Mouse (Mus musculus): ENCODE results near the gene Ift43. TPM values are rescaled to one million over a fixed set of nuclear protein-coding genes. Genes with fewer than 3 reads are reported as not detected.

Ift43 gene
- total and polyA plus RNA-seq, 3 experiments = 0.42 to 1.9 TPM; not detected in 1

GRCm38 (mm10) chr12:86132799-86133198 lies 50.5 kb downstream of the Ift43 start (continued):
- TF ChIP-seq MEF2A (IDR thresholded peaks at IDR 0.05; ENCODE audit: extremely low read depth, insufficient replicate concordance, low read depth, low read length, poor library complexity, severe bottlenecking) (no peak), ZMIZ1 (IDR thresholded peaks at IDR 0.05; ENCODE audit: low read depth, low read length) (no peak), USF1 (IDR thresholded peaks at IDR 0.05; ENCODE audit: low read depth, low read length) (no peak), ETS1 (IDR thresholded peaks at IDR 0.05; ENCODE audit: low read depth, low read length) (no peak), JUND (IDR thresholded peaks at IDR 0.05; ENCODE audit: low read depth, low read length) (no peak), NELFE (IDR thresholded peaks at IDR 0.05; ENCODE audit: low read depth, low read length) (no peak)

- H3K9ac ChIP-seq (ENCODE audit: control insufficient read depth, low read depth, low read length, poor library complexity, severe bottlenecking) = no peak overlapping the region
- no peaks in the 10 kb centered on the region for H3K27me3 ChIP-seq (ENCODE audit: control insufficient read depth in 1 of 2, insufficient read depth in 2 of 2, low read length in 2 of 2)
- H3K27ac ChIP-seq (ENCODE audit: control insufficient read depth, low read depth, low read length) = no peak overlapping the region
- no peaks in the 10 kb centered on the region for H3K4me1 ChIP-seq (ENCODE audit: control insufficient read depth in 1 of 2, insufficient read depth in 2 of 2, low read length in 2 of 2)
- no peak overlapping the region for H3K4me3 ChIP-seq (ENCODE audit: control insufficient read depth in 1 of 2, insufficient read depth in 1 of 2, low read depth in 2 of 2, low read length in 2 of 2)
- no peak for DNase-seq (ENCODE audit: low read depth, low spot score)
- TF ChIP-seq MAFK (IDR thresholded peaks at IDR 0.05; ENCODE audit: borderline replicate concordance, low read depth, low read length) (no peak), NRF1 (IDR thresholded peaks at IDR 0.05; ENCODE audit: insufficient read depth, low read depth, low read length, poor library complexity, severe bottlenecking) (no peak), GABPA (IDR thresholded peaks at IDR 0.05; ENCODE audit: low read depth, low read length) (no peak), NELFE (IDR thresholded peaks at IDR 0.05; ENCODE audit: low read depth, low read length) (no peak)
- no peaks in the 10 kb centered on the region for H3K36me3 ChIP-seq (ENCODE audit: control insufficient read depth in 1 of 2, insufficient read depth in 2 of 2, low read length in 2 of 2)
- no peaks in the 10 kb centered on the region for H3K9me3 ChIP-seq (replicated peaks; ENCODE audit: insufficient read depth, low read length)
- no peaks in the 10 kb centered on the region for H3K79me2 ChIP-seq (ENCODE audit: control insufficient read depth, insufficient read depth, low read length, poor library complexity)
Observed at GRCm38 (mm10) chr12:86135691-86136090, 53.4 kb downstream of the Ift43 start.

- Histone ChIP-seq H3K27ac (ENCODE audit: control insufficient read depth, low read depth, low read length) (no peak overlapping the region), H3K79me2 (ENCODE audit: control insufficient read depth, insufficient read depth, low read length, poor library complexity) (no peaks in the 10 kb centered on the region), H3K4me1 (ENCODE audit: control insufficient read depth in 1 of 2, insufficient read depth in 2 of 2, low read length in 2 of 2) (no peaks in the 10 kb centered on the region), H3K4me3 (ENCODE audit: control insufficient read depth in 1 of 2, insufficient read depth in 1 of 2, low read depth in 2 of 2, low read length in 2 of 2) (no peak overlapping the region), H3K27me3 (ENCODE audit: control insufficient read depth in 1 of 2, insufficient read depth in 2 of 2, low read length in 2 of 2) (no peaks in the 10 kb centered on the region), H3K9me3 (replicated peaks; ENCODE audit: insufficient read depth, low read length) (no peaks in the 10 kb centered on the region), H3K36me3 (ENCODE audit: control insufficient read depth in 1 of 2, insufficient read depth in 2 of 2, low read length in 2 of 2) (no peaks in the 10 kb centered on the region), H3K9ac (ENCODE audit: control insufficient read depth, low read depth, low read length, poor library complexity, severe bottlenecking) (no peak overlapping the region)
- DNase-seq (ENCODE audit: low read depth, low spot score) = no peak
- TF ChIP-seq BHLHE40 (IDR thresholded peaks at IDR 0.05; ENCODE audit: borderline replicate concordance, low read depth, low read length) = no peak
Observed at GRCm38 (mm10) chr12:86138696-86139095, 56.4 kb downstream of the Ift43 start.

GRCm38 (mm10) chr12:86142389-86142788 lies 60.0 kb downstream of the Ift43 start:
- DNase-seq (ENCODE audit: low read depth, low spot score) = peak; percentile 20
- no peaks in the 10 kb centered on the region for H3K9me3 ChIP-seq (replicated peaks; ENCODE audit: insufficient read depth, low read length)
- peaks cover 4 to 14% of the 10 kb centered on the region in 2 experiments for H3K4me1 ChIP-seq (ENCODE audit: control insufficient read depth in 1 of 2, insufficient read depth in 2 of 2, low read length in 2 of 2)
- no peak for TF ChIP-seq CHD1 (IDR thresholded peaks at IDR 0.05; ENCODE audit: low read depth, low read length)
- TF ChIP-seq KAT2A (conservative IDR thresholded peaks at IDR 0.05; ENCODE audit: low read depth, low read length) = no peak
- no peak for TF ChIP-seq USF1 (IDR thresholded peaks at IDR 0.05; ENCODE audit: low read depth, low read length)
- no peak for TF ChIP-seq RAD21 (IDR thresholded peaks at IDR 0.05; ENCODE audit: low read depth, low read length)
- TF ChIP-seq ZC3H11A (IDR thresholded peaks at IDR 0.05; ENCODE audit: low read depth, low read length) = no peak
- TF ChIP-seq TBP (IDR thresholded peaks at IDR 0.05; ENCODE audit: low read depth, low read length) = no peak
- TF ChIP-seq TAL1 (IDR thresholded peaks at IDR 0.05; ENCODE audit: low read length) = no peak
- TF ChIP-seq E2F4 (IDR thresholded peaks at IDR 0.05; ENCODE audit: borderline replicate concordance, low read depth, low read length) = no peak
- no peak for TF ChIP-seq BHLHE40 (IDR thresholded peaks at IDR 0.05; ENCODE audit: borderline replicate concordance, low read depth, low read length)
- TF ChIP-seq POLR2AphosphoS2 (IDR thresholded peaks at IDR 0.05; ENCODE audit: low read length) = no peak
- TF ChIP-seq MAFK (IDR thresholded peaks at IDR 0.05; ENCODE audit: borderline replicate concordance, low read depth, low read length) = no peak
- TF ChIP-seq ZMIZ1 (IDR thresholded peaks at IDR 0.05; ENCODE audit: low read depth, low read length) = no peak
- TF ChIP-seq ZKSCAN1 (IDR thresholded peaks at IDR 0.05; ENCODE audit: low read depth, low read length) = no peak
- TF ChIP-seq TCF12 (IDR thresholded peaks at IDR 0.05; ENCODE audit: low read depth, low read length) = no peak
- H3K27ac ChIP-seq (ENCODE audit: control insufficient read depth, low read depth, low read length) = no peak overlapping the region
- H3K27me3 ChIP-seq (ENCODE audit: control insufficient read depth in 1 of 2, insufficient read depth in 2 of 2, low read length in 2 of 2) = no peaks in the 10 kb centered on the region
- peaks cover 0 to 8% of the 10 kb centered on the region in 2 experiments; a peak in 2 of 4 replicates for H3K36me3 ChIP-seq (ENCODE audit: control insufficient read depth in 1 of 2, insufficient read depth in 2 of 2, low read length in 2 of 2)
- no peak overlapping the region for H3K9ac ChIP-seq (ENCODE audit: control insufficient read depth, low read depth, low read length, poor library complexity, severe bottlenecking)
- no peaks in the 10 kb centered on the region for H3K79me2 ChIP-seq (ENCODE audit: control insufficient read depth, insufficient read depth, low read length, poor library complexity)
- H3K4me3 ChIP-seq (ENCODE audit: control insufficient read depth in 1 of 2, insufficient read depth in 1 of 2, low read depth in 2 of 2, low read length in 2 of 2) = no peak overlapping the region

Measured in MEL (cell line).